Mouse (Mus musculus) stomach, embryonic 15.5 days (tissue): Measurements from ENCODE around the gene Adck1. TPM values are rescaled to one million over a fixed set of nuclear protein-coding genes. Genes with fewer than 3 reads are reported as not detected.

Experiments
- ATAC-seq: fragments of 200-750 bp; cut with Nextera tagmentation; 2 replicates; pipeline ENCODE4 v1.8.0; 2017; ENCODE audit warnings: low read depth, moderate number of reproducible peaks, moderate TSS enrichment; ENCODE audit not compliant: insufficient read depth, low FRiP score
- H3K27ac ChIP-seq: fragments of 300-500 bp; sonication (generic); 2 replicates; pipeline ENCODE4 v1.5.1; 2015; ENCODE audit warnings: mild to moderate bottlenecking, inconsistent platforms
- H3K27me3 ChIP-seq: fragments of 300-500 bp; sonication (generic); replicated peaks from 2 replicates; pipeline ENCODE4 v1.6.1; 2015; ENCODE audit warnings: inconsistent platforms
- H3K36me3 ChIP-seq: fragments of 300-500 bp; sonication (generic); 2 replicates; pipeline ENCODE4 v1.6.1; 2015; ENCODE audit warnings: inconsistent platforms
- H3K4me1 ChIP-seq: fragments of 300-500 bp; sonication (generic); 2 replicates; pipeline ENCODE4 v1.6.1; 2015; ENCODE audit warnings: inconsistent platforms
- H3K4me2 ChIP-seq: fragments of 300-500 bp; sonication (generic); 2 replicates; pipeline ENCODE4 v1.6.1; 2015; ENCODE audit warnings: mild to moderate bottlenecking, inconsistent platforms
- H3K4me3 ChIP-seq: fragments of 300-500 bp; sonication (generic); replicated peaks from 2 replicates; pipeline ENCODE4 v1.5.1; 2015; ENCODE audit warnings: inconsistent platforms
- H3K9ac ChIP-seq: fragments of 300-500 bp; sonication (generic); 2 replicates; pipeline ENCODE4 v1.6.1; 2015; ENCODE audit warnings: inconsistent platforms
- H3K9me3 ChIP-seq: fragments of 300-500 bp; sonication (generic); 2 replicates; pipeline ENCODE4 v1.6.1; 2016; ENCODE audit warnings: inconsistent platforms
- WGBS: fragments of 180-500 bp; shearing (Covaris S2); methylation state at CpG from one replicate; pipeline ENCODE4 v1.1.7; 2015; 5-methylcytosine and 5-hydroxymethylcytosine counted together
- polyA plus RNA-seq: library from polyadenylated mRNA; unstranded; fragments of >200 nt; fragmentation: Nextera tagmentation; extraction: Ambion mirVana; gene quantifications from 2 replicates; pipeline ENCODE4 v1.2.1, GENCODE M21; 2015

The Adck1 gene
- polyA plus RNA-seq, 1 experiment from 2014 or later: 16.0 TPM

DNA sequence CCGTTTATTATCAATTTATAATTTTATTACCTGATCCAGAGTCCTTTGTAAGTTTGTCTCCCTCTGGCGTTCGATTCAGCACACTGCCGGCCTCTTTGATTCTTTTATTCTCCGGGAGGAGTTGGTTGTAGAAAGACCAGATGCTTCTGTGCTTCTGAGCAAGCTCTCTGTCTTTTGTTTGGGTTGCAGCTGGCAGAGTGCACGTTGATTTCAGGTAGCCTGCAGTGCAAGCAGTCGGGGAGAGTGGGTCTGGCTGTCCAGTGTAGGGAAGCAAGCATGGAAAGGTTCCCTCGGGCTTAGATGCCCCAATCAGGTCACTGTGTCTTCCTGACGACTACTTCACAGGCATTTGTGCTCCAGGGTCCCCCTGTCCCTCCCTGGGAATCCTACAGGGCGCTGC lies 16.5 kb downstream of the Adck1 start:
- Histone ChIP-seq H3K9ac (no peak overlapping the region), H3K27me3 (no peaks in the 10 kb centered on the region), H3K4me2 (no peak overlapping the region), H3K36me3 (no peaks in the 10 kb centered on the region), H3K27ac (no peak overlapping the region), H3K9me3 (no peaks in the 10 kb centered on the region), H3K4me3 (no peak overlapping the region), H3K4me1 (no peaks in the 10 kb centered on the region)
- 39% methylated on average over 10 of the region's 10 CpGs for WGBS
- ATAC-seq: no peak

DNA sequence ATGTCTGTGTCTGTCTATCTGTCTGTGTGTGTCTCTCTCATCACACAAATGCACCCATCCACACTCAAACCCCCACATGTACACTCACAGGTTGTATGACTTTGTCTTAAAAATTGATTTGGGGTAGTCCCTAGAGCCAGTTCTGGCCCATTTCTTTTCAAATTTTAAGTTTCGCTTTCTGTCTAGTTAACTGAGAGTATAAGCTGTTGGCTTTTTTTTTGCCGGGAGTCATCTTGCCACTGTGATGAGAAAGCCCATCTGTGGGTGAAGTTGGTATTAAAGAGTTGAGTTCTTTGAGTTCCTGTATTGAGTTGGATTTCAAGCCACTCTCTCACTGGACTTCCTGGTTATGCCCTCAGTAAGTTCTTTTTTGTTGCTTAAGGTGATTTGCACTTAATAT lies 17.9 kb downstream of the Adck1 start:
- ATAC-seq: no peak

DNA sequence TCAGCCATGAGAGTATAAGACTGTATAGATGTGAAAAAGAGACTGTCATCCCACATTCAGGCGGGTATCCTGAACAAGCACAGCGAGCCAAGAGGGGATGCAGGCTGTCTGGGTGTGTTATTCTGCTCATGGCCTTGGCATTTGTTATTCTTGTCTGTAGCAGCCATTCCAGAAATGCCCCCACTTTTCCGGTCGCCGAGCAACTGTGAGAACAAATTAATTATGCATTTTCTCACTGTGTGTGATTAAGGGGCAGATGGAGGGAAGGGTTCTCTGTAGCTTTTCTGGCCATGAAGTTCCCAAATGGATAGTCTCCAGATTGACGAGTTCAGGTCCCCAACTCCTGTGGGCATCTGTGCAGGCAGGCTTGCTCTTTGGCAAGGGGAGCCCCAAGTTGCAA lies 28.5 kb downstream of the Adck1 start:
- 83% methylated on average over 6 of the region's 6 CpGs for WGBS
- Histone ChIP-seq H3K9ac (no peak overlapping the region), H3K4me3 (no peak overlapping the region), H3K36me3 (no peaks in the 10 kb centered on the region), H3K9me3 (no peaks in the 10 kb centered on the region), H3K27ac (no peak overlapping the region), H3K4me2 (no peak overlapping the region), H3K27me3 (no peaks in the 10 kb centered on the region), H3K4me1 (no peaks in the 10 kb centered on the region)
- ATAC-seq: no peak

More for the DNA sequence above, 17.9 kb downstream of the Adck1 start:
- Histone ChIP-seq H3K4me3 (no peak overlapping the region), H3K9me3 (no peaks in the 10 kb centered on the region), H3K27me3 (no peaks in the 10 kb centered on the region), H3K4me2 (no peak overlapping the region), H3K27ac (no peak overlapping the region), H3K36me3 (no peaks in the 10 kb centered on the region), H3K4me1 (no peaks in the 10 kb centered on the region), H3K9ac (no peak overlapping the region)
- 93% methylated on average over 2 of the region's 2 CpGs for WGBS

DNA sequence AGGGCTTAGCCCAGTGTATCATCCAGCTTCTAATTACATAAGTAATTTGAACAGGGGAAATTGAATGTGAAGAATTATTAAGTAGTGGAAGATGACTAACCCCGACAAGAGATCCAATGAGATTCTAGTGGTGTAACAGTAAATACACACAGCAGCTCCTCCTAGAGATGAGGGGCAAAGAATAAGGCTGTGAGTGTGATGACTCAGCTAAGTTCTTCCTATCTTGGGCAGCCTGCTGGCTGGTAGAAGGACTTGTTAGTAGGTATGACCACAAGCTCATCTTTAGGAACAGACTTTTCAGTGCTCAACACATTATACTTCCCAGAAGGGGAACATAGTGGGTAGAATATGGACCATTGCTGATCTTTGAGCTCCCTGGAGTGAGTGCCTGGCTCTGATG lies 38.3 kb downstream of the Adck1 start:
- H3K27ac ChIP-seq: no peak overlapping the region
- 90% methylated on average over 1 of the region's 1 CpGs for whole genome bisulfite sequencing

DNA sequence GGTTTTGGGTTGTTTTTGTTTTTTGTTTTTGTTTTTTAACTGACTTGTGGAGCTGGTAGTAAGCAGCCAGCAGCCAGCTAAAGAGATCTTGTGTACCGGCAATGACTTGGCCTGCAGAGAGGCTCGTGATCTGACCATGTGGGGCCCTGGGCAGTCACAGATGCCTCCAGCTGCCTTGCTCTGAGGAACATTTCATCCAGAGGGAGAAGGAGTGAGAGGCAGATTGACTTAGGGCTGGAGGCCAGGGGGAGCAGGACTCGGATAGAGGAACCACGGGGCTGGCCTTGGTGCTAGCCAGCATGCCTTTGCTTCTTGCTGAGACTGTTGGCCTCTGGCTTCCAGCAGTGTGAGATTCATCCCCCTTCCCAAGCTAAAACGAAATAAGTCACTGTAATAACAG lies 43.2 kb downstream of the Adck1 start:
- no peak for ATAC-seq
- no peaks in the 10 kb centered on the region for H3K36me3 ChIP-seq
- H3K27me3 ChIP-seq: no peaks in the 10 kb centered on the region
- 61% methylated on average over 5 of the region's 5 CpGs for WGBS
- H3K27ac ChIP-seq: no peak overlapping the region
- H3K4me2 ChIP-seq: no peak overlapping the region
- H3K4me1 ChIP-seq: peaks cover under 1% of the 10 kb centered on the region; the same call in 1 of the 2 replicates
- no peaks in the 10 kb centered on the region for H3K9me3 ChIP-seq
- no peak overlapping the region for H3K9ac ChIP-seq
- H3K4me3 ChIP-seq: no peak overlapping the region

More for the DNA sequence above, 38.3 kb downstream of the Adck1 start:
- Histone ChIP-seq H3K4me2 (no peak overlapping the region), H3K4me3 (no peak overlapping the region), H3K9me3 (no peaks in the 10 kb centered on the region), H3K4me1 (no peaks in the 10 kb centered on the region), H3K27me3 (no peaks in the 10 kb centered on the region), H3K9ac (no peak overlapping the region), H3K36me3 (no peaks in the 10 kb centered on the region)
- no peak for ATAC-seq

DNA sequence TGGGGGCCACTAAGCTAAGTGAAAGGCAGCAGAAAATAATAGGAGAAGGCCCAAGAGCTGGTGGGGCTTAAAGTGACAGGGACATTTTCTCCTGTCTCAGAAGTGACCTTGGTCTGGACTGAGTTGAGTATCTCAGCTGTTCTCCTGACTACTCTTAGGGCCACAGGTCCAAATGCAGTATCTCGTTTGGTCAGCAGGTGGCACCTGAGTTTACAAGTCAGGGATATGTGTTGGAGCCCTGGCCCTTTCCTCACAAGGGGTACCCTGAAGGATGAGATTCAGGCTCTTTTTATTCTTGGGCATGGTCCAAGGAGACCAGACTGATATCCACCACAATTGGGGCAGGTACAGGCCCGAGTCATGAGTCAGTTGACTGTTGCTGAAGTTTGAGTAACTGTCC lies 44.8 kb downstream of the Adck1 start:
- WGBS: 29% methylated on average over 2 of the region's 2 CpGs
- H3K27me3 ChIP-seq: no peaks in the 10 kb centered on the region
- H3K36me3 ChIP-seq: no peaks in the 10 kb centered on the region
- no peak overlapping the region for H3K9ac ChIP-seq
- H3K4me1 ChIP-seq: peaks cover 3% of the 10 kb centered on the region; the same call in 1 of the 2 replicates
- H3K27ac ChIP-seq: no peak overlapping the region
- H3K9me3 ChIP-seq: no peaks in the 10 kb centered on the region
- peak; percentile 36; the same call in 1 of the 2 replicates for ATAC-seq
- H3K4me2 ChIP-seq: no peak overlapping the region
- no peak overlapping the region for H3K4me3 ChIP-seq

DNA sequence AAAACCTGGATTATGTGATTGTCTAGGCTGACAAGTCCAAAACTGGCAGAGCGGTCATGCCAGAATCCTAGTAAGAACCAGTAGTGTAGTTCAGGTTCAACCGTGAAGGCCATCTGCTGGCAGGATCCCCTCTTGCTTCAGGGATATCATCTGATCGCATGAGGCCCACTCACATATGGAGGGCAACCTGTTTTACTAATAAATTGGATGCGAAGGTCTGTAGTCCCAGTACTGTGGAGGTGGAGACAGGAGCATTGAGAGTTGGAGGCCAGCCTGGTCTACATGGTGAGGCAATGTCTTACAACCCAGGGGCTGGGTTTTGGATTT lies 47.6 kb downstream of the Adck1 start:
- Histone ChIP-seq H3K4me2 (no peak overlapping the region), H3K27me3 (no peaks in the 10 kb centered on the region), H3K9ac (no peak overlapping the region), H3K4me3 (no peak overlapping the region), H3K27ac (no peak overlapping the region), H3K4me1 (peaks cover 3% of the 10 kb centered on the region; the same call in 1 of the 2 replicates), H3K9me3 (no peaks in the 10 kb centered on the region), H3K36me3 (no peaks in the 10 kb centered on the region)
- ATAC-seq: no peak
- WGBS: 86% methylated on average over 4 of the region's 4 CpGs

DNA sequence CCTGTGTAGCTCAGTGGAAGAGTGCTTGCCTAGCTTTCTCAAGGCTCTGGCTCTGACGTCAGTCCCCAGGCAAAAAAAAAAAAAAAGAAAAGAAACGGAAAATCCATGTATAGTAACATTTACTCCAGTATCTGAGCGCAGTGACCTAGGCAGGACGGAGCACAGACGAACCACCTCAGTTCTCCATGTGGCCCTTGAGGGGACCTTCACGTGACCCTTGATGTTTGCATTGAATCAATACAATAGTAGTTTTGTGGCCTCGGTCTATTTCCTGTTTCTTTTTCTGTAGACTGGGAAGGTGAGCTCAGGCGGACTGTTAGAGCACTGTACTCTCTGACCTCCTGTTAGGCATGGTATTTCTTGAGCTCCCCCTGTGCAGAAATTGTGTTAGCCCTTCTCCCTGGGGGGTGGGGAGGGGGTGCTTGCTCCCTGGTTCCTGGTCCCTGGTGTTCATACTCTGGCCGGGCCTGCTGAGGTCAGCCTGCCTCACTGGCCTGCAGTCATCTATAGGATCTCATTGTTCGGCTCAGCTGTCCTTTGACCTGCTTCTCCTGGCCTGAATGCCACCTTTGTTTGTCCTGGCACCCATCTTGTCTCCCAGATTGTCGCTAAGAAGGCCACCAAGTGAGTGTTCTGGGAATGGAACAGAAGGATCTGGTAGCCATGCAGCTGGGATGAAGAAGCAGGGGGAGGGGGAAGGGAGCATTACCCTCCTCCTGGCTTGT lies 48.1 kb downstream of the Adck1 start:
- Histone ChIP-seq H3K27me3 (no peaks in the 10 kb centered on the region), H3K4me1 (peaks cover 3% of the 10 kb centered on the region; the same call in 1 of the 2 replicates), H3K9me3 (no peaks in the 10 kb centered on the region), H3K4me3 (no peak overlapping the region), H3K4me2 (no peak overlapping the region), H3K27ac (no peak overlapping the region), H3K36me3 (no peaks in the 10 kb centered on the region), H3K9ac (no peak overlapping the region)
- 57% methylated on average over 11 of the region's 11 CpGs for WGBS
- peak; percentile 62 for ATAC-seq

DNA sequence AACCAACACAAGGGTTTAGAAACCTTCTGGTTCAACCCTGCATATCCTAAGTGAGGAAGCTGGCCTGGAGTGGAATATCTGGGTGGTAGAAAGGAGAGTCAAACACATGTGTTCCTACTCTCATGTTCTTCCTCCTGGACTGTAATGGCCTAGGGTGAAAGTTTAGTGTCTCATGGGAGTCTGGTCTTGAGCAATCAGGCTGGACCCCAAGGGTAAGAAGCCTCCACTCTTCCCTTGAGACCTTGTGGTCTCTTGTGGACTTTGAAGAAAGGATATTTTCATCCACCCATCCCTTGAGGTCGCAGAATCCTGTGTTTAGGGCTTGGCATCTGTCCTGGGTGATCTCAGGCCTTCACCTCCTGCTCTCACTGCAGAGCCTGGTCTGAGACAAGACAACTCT lies 52.9 kb downstream of the Adck1 start:
- H3K9me3 ChIP-seq: no peaks in the 10 kb centered on the region
- WGBS: 81% methylated on average over 1 of the region's 1 CpGs
- no peak overlapping the region for H3K27ac ChIP-seq
- no peak overlapping the region for H3K4me2 ChIP-seq
- no peaks in the 10 kb centered on the region for H3K27me3 ChIP-seq
- ATAC-seq: no peak
- no peak overlapping the region for H3K9ac ChIP-seq
- no peak overlapping the region for H3K4me3 ChIP-seq
- H3K4me1 ChIP-seq: peaks cover 3% of the 10 kb centered on the region; the same call in 1 of the 2 replicates
- H3K36me3 ChIP-seq: no peaks in the 10 kb centered on the region

DNA sequence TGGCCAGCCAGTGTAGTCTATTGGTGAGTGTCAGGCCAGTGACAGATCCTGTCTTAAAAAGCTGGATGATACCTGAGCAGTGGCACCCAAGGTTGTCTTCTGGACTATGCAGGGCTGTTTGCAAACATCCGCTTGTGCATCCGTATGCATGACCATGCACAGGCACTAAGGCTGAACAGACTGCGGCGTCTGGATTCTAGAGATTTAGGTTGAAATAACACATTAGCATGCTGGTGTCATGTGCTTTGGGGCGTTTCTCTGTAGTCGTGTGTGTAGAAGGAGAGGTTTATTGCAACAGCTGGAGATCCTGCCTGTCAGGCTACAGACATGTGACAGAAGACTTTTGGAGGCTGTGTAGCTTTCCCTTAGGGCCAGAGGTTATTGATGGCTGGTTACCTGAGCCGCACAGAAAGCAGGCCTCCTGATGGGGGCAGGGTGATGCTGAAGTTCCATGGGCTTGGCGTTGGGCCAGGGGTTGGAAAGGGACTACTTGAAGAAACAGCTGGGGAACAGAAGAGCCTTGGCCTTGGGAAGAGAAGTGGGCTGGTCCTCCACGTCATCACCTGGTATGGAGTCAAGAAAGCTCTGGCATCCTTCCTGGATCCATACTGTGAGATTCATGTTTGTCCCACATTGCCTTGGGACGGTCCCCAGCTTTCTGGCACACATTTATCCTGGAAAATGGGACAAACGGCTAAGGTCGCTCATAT lies 59.7 kb downstream of the Adck1 start:
- H3K9ac ChIP-seq: no peak overlapping the region

DNA sequence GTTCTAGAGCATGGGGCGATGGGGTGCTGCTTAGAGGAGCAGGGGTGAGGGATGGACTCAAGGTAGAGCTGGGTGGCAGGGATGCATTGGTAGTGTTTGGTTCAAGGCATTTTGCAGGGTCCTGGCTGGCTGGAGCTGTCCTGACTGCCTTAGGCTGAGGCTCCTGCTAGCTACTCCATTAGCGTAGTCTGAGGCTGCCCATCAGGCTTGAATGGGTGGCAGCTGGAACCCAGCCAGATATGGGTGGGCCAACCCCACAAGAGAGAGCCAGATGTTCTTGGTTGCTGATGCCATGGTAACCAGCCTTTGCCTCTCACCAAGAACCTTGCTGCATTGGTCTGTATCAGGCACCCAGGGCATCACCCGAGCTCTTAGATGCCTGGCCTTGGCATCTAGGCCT lies 66.6 kb downstream of the Adck1 start:
- no peak overlapping the region for H3K4me3 ChIP-seq
- H3K36me3 ChIP-seq: no peaks in the 10 kb centered on the region
- WGBS: 85% methylated on average over 3 of the region's 3 CpGs
- H3K27ac ChIP-seq: no peak overlapping the region
- no peak; the same call in 1 of the 2 replicates for ATAC-seq
- no peaks in the 10 kb centered on the region for H3K9me3 ChIP-seq
- H3K4me2 ChIP-seq: no peak overlapping the region
- H3K9ac ChIP-seq: no peak overlapping the region
- no peaks in the 10 kb centered on the region for H3K4me1 ChIP-seq
- H3K27me3 ChIP-seq: no peaks in the 10 kb centered on the region

More for the DNA sequence above, 59.7 kb downstream of the Adck1 start:
- H3K36me3 ChIP-seq: no peaks in the 10 kb centered on the region
- no peaks in the 10 kb centered on the region for H3K27me3 ChIP-seq
- H3K4me2 ChIP-seq: no peak overlapping the region
- no peak overlapping the region for H3K27ac ChIP-seq
- WGBS: 61% methylated on average over 12 of the region's 12 CpGs
- H3K9me3 ChIP-seq: no peaks in the 10 kb centered on the region
- no peak overlapping the region for H3K4me3 ChIP-seq
- ATAC-seq: no peak; the same call in 1 of the 2 replicates
- no peaks in the 10 kb centered on the region for H3K4me1 ChIP-seq

DNA sequence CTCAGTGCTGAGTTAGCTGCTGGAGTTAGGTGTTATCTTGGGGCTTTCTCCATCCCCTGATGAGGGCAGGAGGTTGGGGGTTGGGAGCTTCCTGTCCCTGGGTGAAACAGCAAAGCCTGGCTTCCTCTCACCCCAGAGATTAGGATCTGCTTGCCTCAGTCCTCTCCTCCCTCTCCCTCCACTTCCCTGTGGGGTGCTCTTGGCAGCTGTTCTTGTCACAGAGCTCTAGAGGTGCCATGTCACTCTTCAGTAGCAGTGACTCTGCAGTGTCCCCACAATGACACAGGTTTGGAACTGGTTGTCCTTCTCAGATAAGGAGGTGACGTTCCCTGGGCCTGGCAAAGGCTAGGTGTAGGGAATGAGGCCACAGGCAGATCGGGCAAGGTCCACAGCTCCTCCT lies 68.4 kb downstream of the Adck1 start:
- H3K27me3 ChIP-seq: no peaks in the 10 kb centered on the region
- no peak overlapping the region for H3K4me3 ChIP-seq
- no peak overlapping the region for H3K27ac ChIP-seq
- no peaks in the 10 kb centered on the region for H3K4me1 ChIP-seq
- ATAC-seq: no peak
- no peak overlapping the region for H3K9ac ChIP-seq
- WGBS: 72% methylated on average over 2 of the region's 2 CpGs
- H3K36me3 ChIP-seq: no peaks in the 10 kb centered on the region
- H3K4me2 ChIP-seq: no peak overlapping the region
- no peaks in the 10 kb centered on the region for H3K9me3 ChIP-seq
